7 mouse cellular contexts compared by ENCODE assay signal in genomic region chr5:34636481-34637287, GRCm38 (mm10). TPM values are rescaled to one million over a fixed set of nuclear protein-coding genes. Genes with fewer than 3 reads are reported as not detected.
DNase-seq lines count a peak whose midpoint lies in the region; ATAC-seq and TF ChIP-seq lines count a peak whose summit lies in the region.

TSS of gene Mfsd10 (minus strand) at chr5:34637212.

- H3K9me3 ChIP-seq in intestine, embryonic 16.5 days (ENCODE audit: control insufficient read depth, low read length): no peaks in the 10 kb centered on the region
- H3K9me3 ChIP-seq in midbrain, embryonic 11.5 days (ENCODE audit: control insufficient read depth, low read length): no peaks in the 10 kb centered on the region

- peaks cover 21% of the 10 kb centered on the region for H3K36me3 ChIP-seq in intestine, embryonic 16.5 days (ENCODE audit: control insufficient read depth, insufficient read depth, low read length)
- H3K36me3 ChIP-seq in midbrain, embryonic 11.5 days (ENCODE audit: control insufficient read depth, insufficient read depth, low read length): peaks cover 12% of the 10 kb centered on the region; the same call in 1 of the 2 replicates
- peaks cover 22% of the 10 kb centered on the region for H3K36me3 ChIP-seq in small intestine, adult 2 months (ENCODE audit: control insufficient read depth, insufficient read depth, low read length)

- intact Hi-C loops in gastrocnemius, postnatal 36 days (cut with DNase I): loop anchor here (5.0 kb wide), 2 partner anchors 89 to 114 kb away; no protein-coding TSS in a partner anchor
- intact Hi-C loops in left cerebral cortex, postnatal 36 days (cut with DNase I): loop anchor here (1.0 to 5.0 kb wide), 3 partner anchors 63 to 299 kb away; partner anchors contain the start of genes Add1 and Rnf4

- H3K9ac ChIP-seq in intestine, embryonic 16.5 days (ENCODE audit: low read depth, low read length): peak within 1 kb of the TSS; percentile 83
- peak within 1 kb of the TSS; percentile 55 for H3K9ac ChIP-seq in midbrain, embryonic 11.5 days (ENCODE audit: low read length)

- TF ChIP-seq POLR2A in small intestine, adult 2 months (IDR thresholded peaks at IDR 0.05; ENCODE audit: low read depth, low read length): no peak

- DNase-seq in adrenal gland, adult 2 months: peak; percentile 88
- peak; percentile 68 for DNase-seq in embryo, embryonic 11.5 days (ENCODE audit: low read depth, low spot score)
- peak; percentile 63 to 77 for DNase-seq in gastrocnemius, postnatal 36 days
- DNase-seq in left cerebral cortex, postnatal 36 days (ENCODE audit: low spot score in 2 of 2): peak; percentile 79 to 83
- peak; percentile 95 for DNase-seq in midbrain, embryonic 11.5 days (ENCODE audit: low spot score, missing footprints)

- H3K27me3 ChIP-seq in intestine, embryonic 16.5 days (replicated peaks; ENCODE audit: control insufficient read depth, insufficient read depth, low read length): no peaks in the 10 kb centered on the region
- no peaks in the 10 kb centered on the region for H3K27me3 ChIP-seq in midbrain, embryonic 11.5 days (ENCODE audit: control insufficient read depth, insufficient read depth, low read length)
- H3K27me3 ChIP-seq in small intestine, adult 2 months (ENCODE audit: control insufficient read depth, insufficient read depth, low read length): no peaks in the 10 kb centered on the region

- peak within 1 kb of the TSS; percentile 91 for H3K27ac ChIP-seq in intestine, embryonic 16.5 days (ENCODE audit: low read length)
- H3K27ac ChIP-seq in midbrain, embryonic 11.5 days (ENCODE audit: low read depth, low read length): peak within 1 kb of the TSS; percentile 22; the same call in 1 of the 2 replicates
- peak within 1 kb of the TSS; percentile 26 for H3K27ac ChIP-seq in small intestine, adult 2 months (ENCODE audit: insufficient read depth, low read depth, low read length)

- H3K4me2 ChIP-seq in intestine, embryonic 16.5 days (ENCODE audit: low read depth, low read length): peak within 1 kb of the TSS; percentile 96
- peak within 1 kb of the TSS; percentile 90 for H3K4me2 ChIP-seq in midbrain, embryonic 11.5 days

- peak; percentile 36; the same call in 1 of the 2 replicates for TF ChIP-seq CTCF in small intestine, adult 2 months (IDR thresholded peaks at IDR 0.05; ENCODE audit: extremely low read depth, insufficient read length, insufficient replicate concordance, low read depth, low read length)

- peaks cover 18% of the 10 kb centered on the region for H3K4me1 ChIP-seq in intestine, embryonic 16.5 days (ENCODE audit: control insufficient read depth, insufficient read depth, low read length)
- H3K4me1 ChIP-seq in midbrain, embryonic 11.5 days (ENCODE audit: control insufficient read depth, insufficient read depth, low read length): peaks cover 11% of the 10 kb centered on the region
- H3K4me1 ChIP-seq in small intestine, adult 2 months (ENCODE audit: control insufficient read depth, insufficient read depth, insufficient read length, low read length): peaks cover 9% of the 10 kb centered on the region; the same call in 1 of the 2 replicates

- peak within 1 kb of the TSS; percentile 76 for H3K4me3 ChIP-seq in intestine, embryonic 16.5 days (ENCODE audit: low read length)
- H3K4me3 ChIP-seq in midbrain, embryonic 11.5 days (ENCODE audit: low read depth, low read length): peak within 1 kb of the TSS; percentile 49
- peak within 1 kb of the TSS; percentile 74 for H3K4me3 ChIP-seq in small intestine, adult 2 months (ENCODE audit: low read depth, low read length)

- WGBS in intestine, embryonic 16.5 days: 1% methylated on average over 48 of the region's 48 CpGs
- under 1% methylated on average over 47 of the region's 48 CpGs for WGBS in midbrain, embryonic 11.5 days
- WGBS in small intestine, adult 2 months: under 1% methylated on average over 48 of the region's 48 CpGs

- ATAC-seq in intestine, embryonic 16.5 days: peak; percentile 90
- ATAC-seq in midbrain, embryonic 11.5 days (ENCODE audit: low FRiP score): peak; percentile 88

RNA-seq across cellular contexts. Expression of gene Mfsd10, which starts in this region (rescaled TPM):
- 10 to 100 TPM; 32.8 to 37.4 TPM for total RNA-seq in adrenal gland, adult 2 months (2021)
- polyA plus RNA-seq in adrenal gland, adult 2 months (2012; rRNA removed): 201 and 211 TPM in 2 replicates
- 1 to 10 TPM; 3.2 to 4.2 TPM for total RNA-seq in gastrocnemius, postnatal 36 days (2021)
- polyA plus RNA-seq in intestine, embryonic 16.5 days (2015; fragmentation: Nextera tagmentation; extraction: Ambion mirVana): 116 and 118 TPM in 2 replicates
- 10 to 100 TPM; 35.7 to 42.1 TPM for total RNA-seq in left cerebral cortex, postnatal 36 days (2021)
- polyA plus RNA-seq in midbrain, embryonic 11.5 days (2014; fragmentation: Nextera tagmentation; extraction: Ambion mirVana): 61.6 and 65.4 TPM in 2 replicates
- polyA plus RNA-seq in small intestine, adult 2 months (2012; rRNA removed): 67.5 and 78.5 TPM in 2 replicates

Comparison
In these comparisons a context has a peak if more than half of its experiments do, and no peak if none do; other contexts are left out.
1. Peak in every context shown above with its lines: DNase-seq, ATAC-seq, H3K4me3 ChIP-seq and H3K27ac ChIP-seq.
2. RNA of gene Mfsd10 (total RNA-seq): 35.7 to 42.1 TPM in left cerebral cortex, postnatal 36 days and 32.8 to 37.4 TPM in adrenal gland, adult 2 months; 3.2 to 4.2 TPM in gastrocnemius, postnatal 36 days; every median in the first group is over 4 times any median in the second.
3. H3K27ac ChIP-seq: peak in every context shown above with its lines; median percentile 91 in intestine, embryonic 16.5 days; 26 in small intestine, adult 2 months; 22 in midbrain, embryonic 11.5 days.